Mouse (Mus musculus) intestine, embryonic 14.5 days (tissue): ENCODE results near the gene Rcor3. TPM values are rescaled to one million over a fixed set of nuclear protein-coding genes. Genes with fewer than 3 reads are reported as not detected.

Source experiments
- ATAC-seq: fragments of 200-750 bp; cut with Nextera tagmentation; replicated peaks from 2 replicates; pipeline ENCODE4 v1.8.0; 2017; ENCODE audit warnings: low read depth, moderate number of reproducible peaks, moderate TSS enrichment, moderate library complexity; ENCODE audit not compliant: low FRiP score, low TSS enrichment
- DNase-seq: peaks from one replicate; pipeline ENCODE4 v3.0.0-alpha.2; 2018; ENCODE audit warnings: low spot score
- H3K27ac ChIP-seq: fragments of 300-500 bp; sonication (generic); 2 replicates; pipeline ENCODE4 v1.5.1; 2014; ENCODE audit warnings: low read depth, mild to moderate bottlenecking, control low read depth
- H3K27me3 ChIP-seq: fragments of 300-500 bp; sonication (generic); replicated peaks from 2 replicates; pipeline ENCODE4 v1.6.1; 2014; ENCODE audit warnings: low read length, control low read depth; ENCODE audit not compliant: control insufficient read depth, insufficient read depth
- H3K36me3 ChIP-seq: fragments of 300-500 bp; sonication (generic); 2 replicates; pipeline ENCODE4 v1.6.1; 2014; ENCODE audit warnings: low read length, control low read depth; ENCODE audit not compliant: control insufficient read depth, insufficient read depth
- H3K4me1 ChIP-seq: fragments of 300-500 bp; sonication (generic); replicated peaks from 2 replicates; pipeline ENCODE4 v1.6.1; 2014; ENCODE audit warnings: low read length, control low read depth, mixed read lengths; ENCODE audit not compliant: control insufficient read depth, insufficient read depth
- H3K4me2 ChIP-seq: fragments of 300-500 bp; sonication (generic); 2 replicates; pipeline ENCODE4 v1.6.1; 2014; ENCODE audit warnings: low read length
- H3K4me3 ChIP-seq: fragments of 300-500 bp; sonication (generic); 2 replicates; pipeline ENCODE4 v1.5.1; 2014; ENCODE audit warnings: low read depth, low read length, control low read depth, mixed read lengths
- H3K9ac ChIP-seq: fragments of 300-500 bp; sonication (generic); 2 replicates; pipeline ENCODE4 v1.6.1; 2014; ENCODE audit warnings: mild to moderate bottlenecking, low read length
- H3K9me3 ChIP-seq: fragments of 300-500 bp; sonication (generic); 2 replicates; pipeline ENCODE4 v1.6.1; 2016; ENCODE audit warnings: low read length, control low read depth; ENCODE audit not compliant: control insufficient read depth
- WGBS: fragments of 180-500 bp; shearing (Covaris S2); extraction: QIAGEN DNeasy Blood & Tissue Kit; methylation state at CpG from one replicate; pipeline ENCODE4 v1.1.7; 2014; 5-methylcytosine and 5-hydroxymethylcytosine counted together
- polyA plus RNA-seq: library from polyadenylated mRNA; unstranded; fragments of >200 nt; fragmentation: Nextera tagmentation; extraction: Ambion mirVana; gene quantifications from 2 replicates; pipeline ENCODE4 v1.2.1, GENCODE M21; 2014

Rcor3 gene
- polyA plus RNA-seq, 1 experiment from 2014 or later = 31.1 TPM

GRCm38 (mm10) chr1:192090689-192091567 lies 46.9 kb downstream of the Rcor3 start:
- ATAC-seq = no peak
- WGBS = 70% methylated on average over 11 of the region's 11 CpGs

DNA sequence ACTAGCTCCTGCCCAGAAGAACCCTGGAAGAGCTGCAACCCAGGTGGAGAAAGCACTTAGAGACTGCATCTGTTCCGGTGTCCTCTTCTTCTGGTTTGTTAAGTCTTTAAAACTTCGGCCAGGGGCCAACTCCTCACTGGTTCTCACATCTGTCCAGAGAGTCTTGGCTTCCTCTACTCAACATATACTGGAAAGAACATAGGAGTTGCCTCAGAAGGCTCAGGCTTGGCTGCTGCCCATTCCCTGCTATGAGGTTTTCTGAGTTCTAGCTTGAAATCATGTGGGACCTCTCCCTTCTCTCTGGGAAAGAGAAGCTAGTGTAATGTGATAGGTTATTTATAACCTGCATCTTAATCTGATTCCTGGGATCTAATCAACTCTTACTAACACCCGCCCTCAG lies 47.6 kb downstream of the Rcor3 start:
- no peak for DNase-seq
- Histone ChIP-seq H3K9ac (no peak overlapping the region), H3K9me3 (no peaks in the 10 kb centered on the region), H3K27me3 (no peaks in the 10 kb centered on the region), H3K4me3 (no peak overlapping the region), H3K4me2 (peak overlapping the region; percentile 94), H3K36me3 (no peaks in the 10 kb centered on the region), H3K4me1 (peaks cover 21% of the 10 kb centered on the region), H3K27ac (no peak overlapping the region)
- 82% methylated on average over 3 of the region's 3 CpGs for whole genome bisulfite sequencing
- ATAC-seq = no peak

More at GRCm38 (mm10) chr1:192090689-192091567, 46.9 kb downstream of the Rcor3 start:
- DNase-seq = no peak
- H3K9me3 ChIP-seq = no peaks in the 10 kb centered on the region
- no peaks in the 10 kb centered on the region for H3K27me3 ChIP-seq
- H3K9ac ChIP-seq = peak overlapping the region; percentile 87
- H3K27ac ChIP-seq = 0 out of 2 replicates have a peak overlapping the region, but pooled peaks have one; percentile 87
- no peaks in the 10 kb centered on the region for H3K36me3 ChIP-seq
- H3K4me1 ChIP-seq = peaks cover 21% of the 10 kb centered on the region
- H3K4me2 ChIP-seq = peak overlapping the region; percentile 94
- H3K4me3 ChIP-seq = peak overlapping the region; percentile 72

DNA sequence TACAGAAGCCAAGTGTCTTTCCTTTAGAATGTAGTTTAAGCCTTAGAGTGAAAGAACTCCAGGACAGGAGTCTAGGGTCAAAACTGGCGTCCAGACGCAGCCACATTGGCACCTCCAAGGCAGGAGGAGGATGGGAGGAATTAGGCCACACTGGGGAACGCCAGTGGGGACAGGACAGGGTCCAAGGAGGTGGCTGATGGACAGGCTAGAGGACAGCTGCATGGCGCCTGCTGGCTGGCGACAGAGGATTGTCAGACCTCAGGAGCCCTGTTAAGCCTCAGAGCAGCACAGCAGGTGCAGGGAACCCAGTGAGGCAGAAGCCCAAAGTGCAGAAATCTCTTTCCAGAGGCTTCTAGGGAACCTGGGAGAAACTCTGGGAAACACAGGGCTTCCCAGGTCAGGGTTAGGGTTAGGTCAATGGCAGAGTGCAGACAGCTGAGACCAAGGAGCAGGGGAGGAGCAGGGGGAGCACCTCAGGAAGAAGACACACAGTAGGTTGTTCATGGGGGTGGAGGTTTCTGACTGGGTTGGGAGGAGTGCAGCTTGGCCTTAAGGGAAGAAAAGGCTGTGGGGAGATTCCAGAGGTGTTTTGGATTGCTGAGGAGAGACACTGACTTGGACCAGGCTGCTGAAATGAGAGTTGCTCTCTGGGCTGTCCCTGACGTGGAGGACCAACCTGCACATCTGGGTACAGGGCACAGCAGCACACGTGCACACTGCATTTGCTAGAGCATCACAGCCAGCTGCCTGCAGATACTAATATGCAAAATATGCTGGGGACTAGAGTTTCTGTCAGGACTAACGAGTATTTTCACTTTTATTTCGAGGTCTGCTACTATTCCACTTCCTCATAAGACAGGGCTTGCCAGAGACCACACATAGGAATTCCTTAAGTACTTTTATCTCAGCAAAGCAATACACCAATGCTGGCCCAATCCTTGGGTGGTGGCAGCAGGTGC lies 48.4 kb downstream of the Rcor3 start:
- DNase-seq (no peak), ATAC-seq (no peak)
- Histone ChIP-seq H3K4me1 (peaks cover 21% of the 10 kb centered on the region), H3K27me3 (no peaks in the 10 kb centered on the region), H3K36me3 (no peaks in the 10 kb centered on the region), H3K4me3 (no peak overlapping the region), H3K4me2 (no peak overlapping the region), H3K9ac (no peak overlapping the region), H3K9me3 (no peaks in the 10 kb centered on the region), H3K27ac (no peak overlapping the region)
- 72% methylated on average over 9 of the region's 9 CpGs for WGBS

DNA sequence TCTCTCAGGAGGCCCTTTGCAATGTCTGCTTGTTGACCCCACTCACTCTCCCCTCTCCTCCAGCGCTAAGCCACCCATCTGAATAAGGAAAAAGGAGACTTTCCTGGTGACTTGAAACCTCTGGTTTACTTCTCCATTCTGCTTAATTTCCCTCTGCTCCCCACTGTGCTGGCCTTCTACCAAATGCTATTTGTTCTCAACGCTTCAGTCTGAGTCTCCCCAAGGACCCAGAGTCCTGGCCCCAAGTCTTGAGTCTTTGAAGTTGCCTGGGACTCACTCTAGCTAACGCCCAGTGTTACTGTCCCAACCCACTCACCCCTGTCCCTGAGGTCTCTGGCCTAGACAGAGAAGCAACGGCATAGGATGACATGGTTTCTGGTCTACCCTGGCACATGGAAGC lies 49.9 kb downstream of the Rcor3 start:
- H3K27me3 ChIP-seq = no peaks in the 10 kb centered on the region
- H3K4me3 ChIP-seq = no peak overlapping the region
- no peak overlapping the region for H3K9ac ChIP-seq
- H3K4me2 ChIP-seq = no peak overlapping the region
- no peak for ATAC-seq
- no peak for DNase-seq
- no peaks in the 10 kb centered on the region for H3K9me3 ChIP-seq
- H3K4me1 ChIP-seq = peaks cover 21% of the 10 kb centered on the region
- H3K27ac ChIP-seq = no peak overlapping the region
- 82% methylated on average over 4 of the region's 4 CpGs for WGBS
- H3K36me3 ChIP-seq = no peaks in the 10 kb centered on the region

- ATAC-seq = no peak
Observed at GRCm38 (mm10) chr1:192087098-192087497, 50.8 kb downstream of the Rcor3 start.

GRCm38 (mm10) chr1:192086279-192087037 lies 51.4 kb downstream of the Rcor3 start:
- H3K27ac ChIP-seq = no peak overlapping the region
- 83% methylated on average over 12 of the region's 12 CpGs for WGBS
- no peak for ATAC-seq

More at GRCm38 (mm10) chr1:192087098-192087497, 50.8 kb downstream of the Rcor3 start:
- Histone ChIP-seq H3K36me3 (no peaks in the 10 kb centered on the region), H3K9me3 (no peaks in the 10 kb centered on the region), H3K27ac (no peak overlapping the region), H3K4me3 (no peak overlapping the region), H3K27me3 (no peaks in the 10 kb centered on the region), H3K4me1 (peaks cover 21% of the 10 kb centered on the region), H3K9ac (no peak overlapping the region), H3K4me2 (no peak overlapping the region)
- WGBS = 77% methylated on average over 4 of the region's 4 CpGs
- no peak for DNase-seq

DNA sequence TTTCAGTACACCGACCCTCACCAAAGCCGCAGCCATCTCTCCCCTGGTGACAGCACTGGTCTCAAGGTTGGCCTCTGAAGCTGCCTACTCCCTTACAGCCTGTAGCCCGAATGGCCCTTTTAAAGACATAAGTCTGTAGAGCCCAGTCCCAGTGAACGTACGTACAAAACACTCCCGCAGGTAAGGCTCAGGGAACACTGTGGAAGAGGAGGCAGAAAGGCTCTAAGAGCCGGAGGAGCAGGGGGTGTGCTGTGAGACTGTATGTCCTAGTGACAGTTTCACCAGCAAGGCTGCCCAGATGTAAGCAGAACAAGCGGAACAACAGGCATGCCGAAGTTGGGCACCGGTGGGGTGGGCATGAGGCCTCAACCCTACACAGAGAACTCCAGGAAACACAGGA lies 52.6 kb downstream of the Rcor3 start:
- Histone ChIP-seq H3K27ac (no peak overlapping the region), H3K4me3 (no peak overlapping the region), H3K4me1 (peaks cover 5% of the 10 kb centered on the region; the same call in 1 of the 2 replicates), H3K9me3 (peaks cover 9% of the 10 kb centered on the region), H3K27me3 (no peaks in the 10 kb centered on the region), H3K36me3 (no peaks in the 10 kb centered on the region), H3K9ac (no peak overlapping the region), H3K4me2 (no peak overlapping the region)
- ATAC-seq = no peak
- WGBS = 95% methylated on average over 10 of the region's 10 CpGs
- no peak for DNase-seq

More at GRCm38 (mm10) chr1:192086279-192087037, 51.4 kb downstream of the Rcor3 start:
- Histone ChIP-seq H3K4me2 (no peak overlapping the region), H3K4me1 (peaks cover 18% of the 10 kb centered on the region), H3K27me3 (no peaks in the 10 kb centered on the region), H3K9me3 (peaks cover 5% of the 10 kb centered on the region), H3K4me3 (no peak overlapping the region), H3K9ac (no peak overlapping the region), H3K36me3 (no peaks in the 10 kb centered on the region)
- DNase-seq = no peak

- no peaks in the 10 kb centered on the region for H3K27me3 ChIP-seq
- no peak overlapping the region for H3K9ac ChIP-seq
- WGBS = 93% methylated on average over 1 of the region's 1 CpGs
- H3K9me3 ChIP-seq = peaks cover 9% of the 10 kb centered on the region
- DNase-seq = no peak
- H3K4me2 ChIP-seq = no peak overlapping the region
- no peak overlapping the region for H3K27ac ChIP-seq
- ATAC-seq = no peak
- H3K36me3 ChIP-seq = no peaks in the 10 kb centered on the region
- H3K4me1 ChIP-seq = peaks cover 16% of the 10 kb centered on the region; the same call in 1 of the 2 replicates
- no peak overlapping the region for H3K4me3 ChIP-seq
Observed at GRCm38 (mm10) chr1:192082646-192083045, 55.2 kb downstream of the Rcor3 start.
